Mouse (Mus musculus) hindbrain, embryonic 10.5 days (tissue): Measurements from ENCODE around the gene Ttn. TPM values are rescaled to one million over a fixed set of nuclear protein-coding genes. Genes with fewer than 3 reads are reported as not detected.
A peak's percentile ranks its signal among the peaks of the same experiment; 100 is the strongest.

ENCODE experiments used
- DNase-seq: peaks from one replicate; pipeline ENCODE4 v3.0.0-alpha.2; 2017; ENCODE audit warnings: low spot score
- H3K27ac ChIP-seq: fragments of 300-500 bp; sonication (generic); 2 replicates; pipeline ENCODE4 v1.5.1; 2016; ENCODE audit warnings: mild to moderate bottlenecking, moderate library complexity
- H3K27me3 ChIP-seq: fragments of 300-500 bp; sonication (generic); 2 replicates; pipeline ENCODE4 v1.6.1; 2016; ENCODE audit warnings: mild to moderate bottlenecking; ENCODE audit not compliant: poor library complexity, insufficient read depth, severe bottlenecking
- H3K36me3 ChIP-seq: fragments of 300-500 bp; sonication (generic); 2 replicates; pipeline ENCODE4 v1.6.1; 2016; ENCODE audit warnings: mild to moderate bottlenecking, moderate library complexity
- H3K4me1 ChIP-seq: fragments of 300-500 bp; sonication (generic); replicated peaks from 2 replicates; pipeline ENCODE4 v1.6.1; 2016; ENCODE audit warnings: mild to moderate bottlenecking
- H3K4me3 ChIP-seq: fragments of 300-500 bp; sonication (generic); 2 replicates; pipeline ENCODE4 v1.5.1; 2016; ENCODE audit warnings: mild to moderate bottlenecking, moderate library complexity
- H3K9me3 ChIP-seq: fragments of 300-500 bp; sonication (generic); 2 replicates; pipeline ENCODE4 v1.6.1; 2016; ENCODE audit warnings: mild to moderate bottlenecking, moderate library complexity
- WGBS: fragments of 180-500 bp; shearing (Covaris S2); methylation state at CpG from one replicate; pipeline ENCODE4 v1.1.7; 2016; 5-methylcytosine and 5-hydroxymethylcytosine counted together
- polyA plus RNA-seq: library from polyadenylated mRNA; unstranded; fragments of >200 nt; fragmentation: Nextera tagmentation; extraction: Ambion mirVana; gene quantifications from 2 replicates; pipeline ENCODE4 v1.2.1, GENCODE M21; 2016

The Ttn gene
- polyA plus RNA-seq, 1 experiment from 2014 or later = 0.10 TPM

DNA sequence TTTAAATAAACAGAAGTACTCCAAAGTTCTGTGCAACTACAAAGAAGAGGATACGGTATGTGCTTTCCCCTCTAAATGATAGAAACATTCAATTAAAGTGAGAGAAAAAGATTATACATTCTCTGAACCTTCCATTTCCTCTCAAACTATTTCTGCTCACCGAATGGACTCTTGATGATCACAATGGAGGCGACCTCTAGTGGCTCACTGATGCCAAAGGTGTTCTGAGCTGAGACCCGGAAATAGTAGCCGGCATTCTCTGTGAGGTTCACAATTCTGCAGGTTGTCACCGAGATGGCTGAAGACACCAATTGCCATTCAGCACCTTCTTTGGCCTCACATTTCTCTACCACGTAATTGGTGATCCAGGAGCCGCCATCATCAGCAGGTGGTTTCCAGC is 267.4 kb downstream of the Ttn start:
- DNase-seq = no peak
- H3K9me3 ChIP-seq = peaks cover 33% of the 10 kb centered on the region
- H3K4me3 ChIP-seq = no peak overlapping the region

GRCm38 (mm10) chr2:76708512-76708911 is 273.8 kb downstream of the Ttn start:
- Histone ChIP-seq H3K27me3 (no peaks in the 10 kb centered on the region), H3K27ac (no peak overlapping the region), H3K9me3 (peaks cover 34% of the 10 kb centered on the region), H3K36me3 (peaks cover 25% of the 10 kb centered on the region), H3K4me3 (no peak overlapping the region), H3K4me1 (no peaks in the 10 kb centered on the region)
- 94% methylated on average over 3 of the region's 3 CpGs for WGBS
- DNase-seq = no peak

More for the DNA sequence above, 267.4 kb downstream of the Ttn start:
- 72% methylated on average over 8 of the region's 8 CpGs for WGBS
- H3K36me3 ChIP-seq = peaks cover 17% of the 10 kb centered on the region
- H3K27me3 ChIP-seq = no peaks in the 10 kb centered on the region
- no peaks in the 10 kb centered on the region for H3K4me1 ChIP-seq
- no peak overlapping the region for H3K27ac ChIP-seq

GRCm38 (mm10) chr2:76705655-76706054 is 276.7 kb downstream of the Ttn start:
- peaks cover 18% of the 10 kb centered on the region for H3K36me3 ChIP-seq
- H3K27me3 ChIP-seq = no peaks in the 10 kb centered on the region
- H3K4me3 ChIP-seq = no peak overlapping the region
- peaks cover 18% of the 10 kb centered on the region for H3K9me3 ChIP-seq
- WGBS = 90% methylated on average over 13 of the region's 13 CpGs
- DNase-seq = no peak
- no peak overlapping the region for H3K27ac ChIP-seq
- H3K4me1 ChIP-seq = no peaks in the 10 kb centered on the region

GRCm38 (mm10) chr2:76702751-76703150 is 279.6 kb downstream of the Ttn start:
- Histone ChIP-seq H3K27ac (no peak overlapping the region), H3K4me1 (0 out of 2 replicates have a peak, but pooled peaks cover 4% of the 10 kb centered on the region), H3K27me3 (no peaks in the 10 kb centered on the region), H3K36me3 (peaks cover 12% of the 10 kb centered on the region; the same call in 1 of the 2 replicates), H3K4me3 (no peak overlapping the region), H3K9me3 (no peaks in the 10 kb centered on the region)
- WGBS = 80% methylated on average over 5 of the region's 5 CpGs
- DNase-seq = no peak

GRCm38 (mm10) chr2:76702188-76702587 is 280.2 kb downstream of the Ttn start:
- Histone ChIP-seq H3K9me3 (no peaks in the 10 kb centered on the region), H3K4me1 (0 out of 2 replicates have a peak, but pooled peaks cover 4% of the 10 kb centered on the region), H3K4me3 (no peak overlapping the region), H3K27me3 (no peaks in the 10 kb centered on the region), H3K36me3 (peaks cover 18% of the 10 kb centered on the region; the same call in 1 of the 2 replicates), H3K27ac (no peak overlapping the region)
- no peak for DNase-seq
- WGBS = 93% methylated on average over 3 of the region's 3 CpGs

DNA sequence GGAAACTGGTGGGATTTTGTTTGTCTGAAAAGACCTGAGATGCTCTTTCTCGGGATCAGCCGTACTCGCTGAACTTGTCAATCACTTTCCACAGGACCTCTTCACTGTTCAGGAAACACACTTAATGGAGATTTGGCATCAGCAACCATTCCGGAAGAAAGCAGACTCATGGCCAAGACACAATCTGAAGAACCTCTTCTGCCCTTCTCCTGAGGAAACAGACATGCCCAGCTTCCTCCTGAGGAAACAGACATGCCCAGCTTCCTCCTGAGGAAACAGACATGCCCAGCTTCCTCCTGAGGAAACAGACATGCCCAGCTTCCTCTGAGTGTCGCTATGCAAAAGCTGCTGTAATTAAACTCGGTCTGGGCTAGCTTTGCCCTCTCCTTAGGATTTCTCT is 287.1 kb downstream of the Ttn start:
- 0 out of 2 replicates have a peak, but pooled peaks cover 4% of the 10 kb centered on the region for H3K4me1 ChIP-seq
- 87% methylated on average over 6 of the region's 6 CpGs for WGBS
- no peaks in the 10 kb centered on the region for H3K27me3 ChIP-seq
- peaks cover 81% of the 10 kb centered on the region for H3K36me3 ChIP-seq
- no peak overlapping the region for H3K4me3 ChIP-seq
- DNase-seq = no peak
- no peak overlapping the region for H3K27ac ChIP-seq
- H3K9me3 ChIP-seq = no peaks in the 10 kb centered on the region

DNA sequence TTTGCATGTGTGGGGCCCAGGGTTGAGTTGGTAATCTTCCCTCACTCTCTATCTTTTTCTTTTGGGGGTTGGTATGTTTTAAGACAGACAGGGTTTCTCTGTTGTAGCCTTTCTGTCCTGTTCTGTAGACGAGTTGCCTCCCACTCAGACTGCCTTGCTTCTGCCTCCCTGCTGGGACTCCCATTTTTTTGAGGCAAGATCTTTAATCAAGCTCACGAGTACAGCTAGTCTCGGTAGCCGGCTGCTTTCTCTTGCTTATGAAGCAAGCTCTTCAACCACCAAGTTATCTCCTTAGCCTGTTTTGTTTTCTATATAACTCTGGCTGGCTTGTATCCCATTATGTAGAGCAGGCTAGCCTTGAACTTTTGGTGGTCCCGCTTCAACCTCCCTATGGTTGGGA is 288.6 kb downstream of the Ttn start:
- no peak overlapping the region for H3K27ac ChIP-seq
- H3K4me3 ChIP-seq = no peak overlapping the region
- no peak for DNase-seq
- no peaks in the 10 kb centered on the region for H3K27me3 ChIP-seq
- peaks cover 90% of the 10 kb centered on the region for H3K36me3 ChIP-seq
- no peaks in the 10 kb centered on the region for H3K4me1 ChIP-seq
- WGBS = 81% methylated on average over 5 of the region's 5 CpGs
- H3K9me3 ChIP-seq = no peaks in the 10 kb centered on the region

DNA sequence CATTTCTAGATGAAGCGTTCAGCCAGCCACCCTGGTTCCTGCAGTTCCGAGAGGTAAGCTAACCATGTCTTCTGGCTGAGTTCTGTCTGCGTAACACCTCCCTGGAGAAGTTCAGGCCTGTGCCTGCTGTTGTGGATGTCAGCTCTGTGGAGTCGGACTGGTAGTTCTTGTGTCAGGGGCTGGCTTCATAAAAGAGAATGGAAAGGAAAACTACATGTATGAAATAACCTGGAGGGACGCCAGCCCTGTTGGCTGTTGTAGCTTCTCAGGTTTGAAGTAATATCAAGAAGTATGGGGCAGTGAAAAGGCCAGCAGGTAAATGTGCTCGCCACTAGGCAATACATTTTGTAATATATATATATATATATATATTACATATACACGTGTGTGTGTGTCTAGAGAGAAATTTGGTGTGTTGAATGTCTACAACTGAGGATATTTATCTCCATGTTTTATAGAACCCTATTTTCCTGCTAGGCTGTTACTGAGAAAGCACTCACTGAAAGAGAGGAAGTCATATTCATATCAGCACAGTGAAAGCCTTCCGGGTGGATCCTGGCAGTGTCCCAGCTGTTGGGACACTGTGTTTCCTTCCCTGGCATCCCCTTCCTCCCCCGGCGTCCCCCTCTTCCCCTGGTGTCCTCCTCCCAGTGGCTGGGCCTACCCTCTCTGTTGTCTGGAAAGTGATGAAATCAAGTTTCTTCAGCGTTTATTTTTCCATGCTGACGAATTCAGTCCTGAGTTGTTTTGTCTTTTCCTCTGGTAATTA is 291.7 kb downstream of the Ttn start:
- WGBS = 92% methylated on average over 12 of the region's 12 CpGs
- H3K36me3 ChIP-seq = peaks cover 92% of the 10 kb centered on the region
- no peak overlapping the region for H3K27ac ChIP-seq

DNA sequence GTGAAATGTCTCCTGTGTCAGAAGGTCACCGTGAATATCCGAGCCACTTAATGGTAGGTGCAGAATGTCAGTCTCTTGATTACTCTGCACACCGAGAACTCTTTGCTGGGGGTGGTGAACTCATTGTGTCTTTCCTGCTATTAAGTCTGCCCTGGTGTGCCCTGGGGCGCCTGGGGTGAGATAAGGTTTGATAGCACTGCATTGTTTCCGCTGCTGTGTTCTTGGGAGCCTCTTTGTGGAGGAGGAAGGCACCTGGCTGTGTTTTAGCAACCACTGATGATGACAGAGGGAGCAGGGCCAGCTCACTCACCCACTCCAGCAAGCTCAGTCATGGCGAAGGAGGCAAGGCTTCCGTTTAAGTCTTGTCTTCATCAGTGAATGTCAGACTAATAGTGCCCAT is 294.2 kb downstream of the Ttn start:
- Histone ChIP-seq H3K4me1 (0 out of 2 replicates have a peak, but pooled peaks cover 3% of the 10 kb centered on the region), H3K27ac (no peak overlapping the region), H3K9me3 (no peaks in the 10 kb centered on the region), H3K27me3 (no peaks in the 10 kb centered on the region), H3K4me3 (no peak overlapping the region), H3K36me3 (peaks cover 91% of the 10 kb centered on the region)
- no peak for DNase-seq
- 78% methylated on average over 7 of the region's 7 CpGs for WGBS

More for the DNA sequence above, 291.7 kb downstream of the Ttn start:
- Histone ChIP-seq H3K4me1 (0 out of 2 replicates have a peak, but pooled peaks cover 3% of the 10 kb centered on the region), H3K27me3 (no peaks in the 10 kb centered on the region), H3K9me3 (no peaks in the 10 kb centered on the region), H3K4me3 (no peak overlapping the region)
- no peak for DNase-seq

- Histone ChIP-seq H3K4me3 (no peak overlapping the region), H3K9me3 (no peaks in the 10 kb centered on the region), H3K4me1 (0 out of 2 replicates have a peak, but pooled peaks cover 3% of the 10 kb centered on the region), H3K27me3 (no peaks in the 10 kb centered on the region), H3K36me3 (peaks cover 91% of the 10 kb centered on the region), H3K27ac (no peak overlapping the region)
- 85% methylated on average over 3 of the region's 3 CpGs for WGBS
- no peak for DNase-seq
Measured at GRCm38 (mm10) chr2:76687608-76688007, 294.7 kb downstream of the Ttn start.

GRCm38 (mm10) chr2:76686986-76687385 is 295.4 kb downstream of the Ttn start:
- WGBS = 96% methylated on average over 3 of the region's 3 CpGs
- Histone ChIP-seq H3K36me3 (peaks cover 91% of the 10 kb centered on the region), H3K27ac (no peak overlapping the region), H3K27me3 (no peaks in the 10 kb centered on the region), H3K4me1 (0 out of 2 replicates have a peak, but pooled peaks cover 3% of the 10 kb centered on the region), H3K9me3 (no peaks in the 10 kb centered on the region), H3K4me3 (no peak overlapping the region)
- no peak for DNase-seq

DNA sequence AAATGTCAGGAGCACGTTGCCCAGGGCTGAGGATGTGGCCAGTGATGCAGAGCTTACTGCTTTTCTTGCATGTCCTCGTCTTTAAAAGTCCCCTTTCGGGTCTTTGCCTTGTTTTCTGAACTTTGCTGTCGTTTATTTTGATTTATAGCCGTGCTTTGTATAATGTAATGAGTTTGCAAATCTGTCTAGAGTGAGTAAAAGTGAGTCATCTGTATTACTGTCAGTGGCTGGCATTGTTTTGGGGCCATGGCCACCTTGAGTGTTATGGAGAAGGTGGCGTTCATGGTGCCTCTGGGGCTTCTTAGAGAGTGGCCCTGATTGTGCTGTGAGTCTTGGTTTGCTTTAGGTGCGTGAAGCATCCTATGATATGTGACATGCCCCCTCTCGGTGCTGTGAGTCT is 300.0 kb downstream of the Ttn start:
- H3K27me3 ChIP-seq = no peaks in the 10 kb centered on the region
- 91% methylated on average over 8 of the region's 8 CpGs for WGBS

DNA sequence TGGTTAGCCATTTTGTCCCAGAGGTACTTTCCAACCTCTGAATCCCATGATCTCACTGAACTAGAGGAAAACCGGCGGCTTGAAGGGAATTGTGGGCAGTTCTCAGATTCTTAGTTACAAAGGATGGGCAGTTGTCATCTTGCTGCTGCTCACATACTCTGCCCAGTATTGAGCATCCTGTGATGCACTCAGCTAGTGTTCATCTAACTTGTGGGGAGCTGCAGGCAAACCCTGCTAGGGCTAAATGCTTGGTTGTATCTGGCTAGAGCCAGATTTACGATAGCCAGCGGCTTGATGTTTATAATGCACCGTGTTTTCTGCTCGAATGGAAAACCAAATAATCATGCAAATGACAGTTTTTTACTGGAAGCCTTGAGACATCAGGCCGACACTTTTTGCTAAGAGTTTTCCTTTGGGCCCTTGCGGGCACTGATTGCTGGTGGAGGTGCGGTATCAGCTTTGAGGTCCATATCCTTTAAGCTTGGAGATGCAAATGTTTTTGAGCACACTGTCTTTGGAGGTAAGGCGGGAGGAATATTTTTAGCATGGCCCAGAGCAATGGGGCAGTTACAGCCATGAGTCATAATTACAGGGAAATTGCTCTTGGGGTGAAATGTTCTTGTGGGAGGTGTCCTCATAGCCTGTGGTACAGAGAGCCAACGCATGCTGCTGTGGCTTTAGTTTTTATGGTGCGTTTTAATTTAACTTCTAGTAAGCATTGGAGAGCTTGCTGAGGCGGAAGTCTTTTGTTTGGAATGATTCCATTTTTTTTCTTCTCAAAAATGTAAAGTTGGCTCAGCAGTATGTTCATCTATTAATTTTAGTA is 305.7 kb downstream of the Ttn start:
- Histone ChIP-seq H3K27ac (peak overlapping the region; percentile 14), H3K9me3 (no peaks in the 10 kb centered on the region), H3K36me3 (peaks cover 24% of the 10 kb centered on the region), H3K4me3 (peak overlapping the region; percentile 88), H3K27me3 (no peaks in the 10 kb centered on the region), H3K4me1 (peaks cover 45% of the 10 kb centered on the region)
- DNase-seq = no peak
- 75% methylated on average over 13 of the region's 13 CpGs for WGBS

More for the DNA sequence above, 300.0 kb downstream of the Ttn start:
- Histone ChIP-seq H3K36me3 (peaks cover 80% of the 10 kb centered on the region), H3K4me3 (no peak overlapping the region), H3K4me1 (no peaks in the 10 kb centered on the region), H3K9me3 (no peaks in the 10 kb centered on the region), H3K27ac (no peak overlapping the region)
- DNase-seq = no peak
